Mouse (Mus musculus) kidney, postnatal 0 days (tissue): ENCODE measurements around the gene Ndrg3. TPM values are rescaled to one million over a fixed set of nuclear protein-coding genes. Genes with fewer than 3 reads are reported as not detected.

Experiments
- ATAC-seq: fragments of 200-750 bp; cut with Nextera tagmentation; replicated peaks from 2 replicates; pipeline ENCODE4 v1.8.0; 2017; ENCODE audit warnings: low read depth, moderate number of reproducible peaks, moderate TSS enrichment, moderate library complexity; ENCODE audit not compliant: low FRiP score
- DNase-seq: peaks from one replicate; pipeline ENCODE4 v3.0.0-alpha.2; 2016; ENCODE audit warnings: low spot score
- H3K27ac ChIP-seq: fragments of 300-500 bp; sonication (generic); 2 replicates; pipeline ENCODE4 v1.5.1; 2014; ENCODE audit warnings: mild to moderate bottlenecking
- H3K27me3 ChIP-seq: fragments of 300-500 bp; sonication (generic); 2 replicates; pipeline ENCODE4 v1.6.1; 2014; ENCODE audit warnings: low read length, mixed read lengths; ENCODE audit not compliant: insufficient read depth
- H3K36me3 ChIP-seq: fragments of 300-500 bp; sonication (generic); 2 replicates; pipeline ENCODE4 v1.6.1; 2014; ENCODE audit warnings: low read length, mixed read lengths; ENCODE audit not compliant: insufficient read depth
- H3K4me1 ChIP-seq: fragments of 300-500 bp; sonication (generic); replicated peaks from 2 replicates; pipeline ENCODE4 v1.6.1; 2014; ENCODE audit warnings: antibody characterized with exemption, low read length, mixed read lengths; ENCODE audit not compliant: insufficient read depth
- H3K4me2 ChIP-seq: fragments of 300-500 bp; sonication (generic); 2 replicates; pipeline ENCODE4 v1.6.1; 2014; ENCODE audit warnings: mild to moderate bottlenecking, low read length, moderate library complexity, mixed read lengths
- H3K4me3 ChIP-seq: fragments of 300-500 bp; sonication (generic); replicated peaks from 2 replicates; pipeline ENCODE4 v1.5.1; 2014; ENCODE audit warnings: low read depth, low read length
- H3K9ac ChIP-seq: fragments of 300-500 bp; sonication (generic); 2 replicates; pipeline ENCODE4 v1.6.1; 2014; ENCODE audit warnings: low read depth, low read length
- H3K9me3 ChIP-seq: fragments of 300-500 bp; sonication (generic); replicated peaks from 2 replicates; pipeline ENCODE4 v1.6.1; 2016; ENCODE audit warnings: low read length, inconsistent platforms, mixed read lengths
- CTCF ChIP-seq: IDR thresholded peaks from 2 replicates; pipeline ENCODE4 v1.5.1; 2016; ENCODE audit warnings: antibody characterized with exemption, low read depth, mild to moderate bottlenecking, moderate library complexity
- WGBS: fragments of 180-500 bp; shearing (Covaris S2); extraction: QIAGEN DNeasy Blood & Tissue Kit; methylation state at CpG from one replicate; pipeline ENCODE4 v1.1.7; 2014; 5-methylcytosine and 5-hydroxymethylcytosine counted together
- polyA plus RNA-seq: library from polyadenylated mRNA; unstranded; fragments of >200 nt; fragmentation: Nextera tagmentation; extraction: Ambion mirVana; gene quantifications from 2 replicates; pipeline ENCODE4 v1.2.1, GENCODE M21; 2015

The Ndrg3 gene
- polyA plus RNA-seq, 1 experiment from 2014 or later = 45.8 TPM

DNA sequence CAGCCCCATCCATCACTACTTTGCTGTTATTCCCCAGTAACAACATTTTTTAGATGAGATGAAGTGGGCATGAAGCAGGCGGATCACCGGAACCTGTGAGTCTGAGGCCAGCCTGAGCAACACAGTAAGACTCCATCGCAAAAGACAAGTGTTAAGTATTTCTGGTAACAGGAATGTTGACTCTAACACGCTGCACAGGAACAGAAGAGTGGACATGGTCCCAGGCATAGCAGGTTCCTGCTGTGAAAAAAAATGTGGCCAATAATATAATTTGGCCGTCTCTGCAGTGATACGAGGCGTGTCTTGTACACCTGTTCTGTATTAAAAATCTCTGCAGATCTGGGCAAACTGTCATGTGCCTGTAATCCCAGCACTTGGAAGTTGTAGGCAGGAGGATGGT lies 43.5 kb upstream of the Ndrg3 start:
- peaks cover 37% of the 10 kb centered on the region for H3K36me3 ChIP-seq
- H3K9ac ChIP-seq = no peak overlapping the region
- TF ChIP-seq CTCF = no peak
- H3K27ac ChIP-seq = no peak overlapping the region
- DNase-seq = no peak
- H3K27me3 ChIP-seq = no peaks in the 10 kb centered on the region
- WGBS = 94% methylated on average over 7 of the region's 7 CpGs
- no peaks in the 10 kb centered on the region for H3K9me3 ChIP-seq
- H3K4me2 ChIP-seq = no peak overlapping the region
- H3K4me1 ChIP-seq = no peaks in the 10 kb centered on the region
- ATAC-seq = no peak
- no peak overlapping the region for H3K4me3 ChIP-seq

- 48% methylated on average over 9 of the region's 9 CpGs for whole genome bisulfite sequencing
- H3K9ac ChIP-seq = no peak overlapping the region
These were observed 38.9 kb upstream of the Ndrg3 start for GRCm38 (mm10) chr2:157030804-157031203.

DNA sequence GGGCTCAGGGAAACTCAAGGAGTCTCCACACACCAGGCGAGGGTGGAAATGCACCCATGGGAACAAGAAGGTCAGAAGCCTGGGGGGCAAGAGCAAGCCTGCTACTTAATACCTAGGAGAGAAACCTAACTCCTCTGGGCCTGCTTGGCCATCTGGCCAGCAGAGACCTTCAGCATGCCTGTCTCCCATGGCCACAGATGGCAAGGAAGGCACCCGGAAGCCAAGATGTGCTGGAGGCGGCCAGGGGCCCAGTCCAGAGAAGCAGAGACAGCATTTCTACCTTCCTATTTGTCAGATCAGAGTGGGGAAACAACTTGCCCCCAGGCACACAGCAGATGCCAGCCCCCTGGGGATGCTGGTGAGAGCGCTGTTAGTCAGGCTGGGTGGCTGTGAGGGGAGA lies 36.4 kb upstream of the Ndrg3 start:
- no peak overlapping the region for H3K4me2 ChIP-seq
- no peak for TF ChIP-seq CTCF
- ATAC-seq = no peak
- peaks cover 74% of the 10 kb centered on the region for H3K36me3 ChIP-seq
- H3K9ac ChIP-seq = no peak overlapping the region
- WGBS = 86% methylated on average over 4 of the region's 4 CpGs
- H3K4me1 ChIP-seq = no peaks in the 10 kb centered on the region
- H3K27me3 ChIP-seq = no peaks in the 10 kb centered on the region
- H3K27ac ChIP-seq = no peak overlapping the region
- no peak overlapping the region for H3K4me3 ChIP-seq
- no peak for DNase-seq
- no peaks in the 10 kb centered on the region for H3K9me3 ChIP-seq

More at GRCm38 (mm10) chr2:157030804-157031203, 38.9 kb upstream of the Ndrg3 start:
- H3K4me1 ChIP-seq = no peaks in the 10 kb centered on the region
- no peaks in the 10 kb centered on the region for H3K9me3 ChIP-seq
- no peak overlapping the region for H3K4me2 ChIP-seq
- TF ChIP-seq CTCF = peak; percentile 89
- peaks cover 63% of the 10 kb centered on the region for H3K36me3 ChIP-seq
- DNase-seq (peak; percentile 88), ATAC-seq (no peak; the same call in 1 of the 2 replicates)
- H3K27ac ChIP-seq = no peak overlapping the region
- no peaks in the 10 kb centered on the region for H3K27me3 ChIP-seq
- no peak overlapping the region for H3K4me3 ChIP-seq

GRCm38 (mm10) chr2:157027106-157028008 lies 35.5 kb upstream of the Ndrg3 start:
- Histone ChIP-seq H3K4me1 (no peaks in the 10 kb centered on the region), H3K36me3 (peaks cover 77% of the 10 kb centered on the region), H3K27ac (no peak overlapping the region), H3K27me3 (no peaks in the 10 kb centered on the region), H3K4me3 (no peak overlapping the region), H3K4me2 (no peak overlapping the region), H3K9me3 (no peaks in the 10 kb centered on the region), H3K9ac (no peak overlapping the region)
- 91% methylated on average over 21 of the region's 21 CpGs for WGBS
- DNase-seq (no peak), ATAC-seq (no peak)
- TF ChIP-seq CTCF = no peak

DNA sequence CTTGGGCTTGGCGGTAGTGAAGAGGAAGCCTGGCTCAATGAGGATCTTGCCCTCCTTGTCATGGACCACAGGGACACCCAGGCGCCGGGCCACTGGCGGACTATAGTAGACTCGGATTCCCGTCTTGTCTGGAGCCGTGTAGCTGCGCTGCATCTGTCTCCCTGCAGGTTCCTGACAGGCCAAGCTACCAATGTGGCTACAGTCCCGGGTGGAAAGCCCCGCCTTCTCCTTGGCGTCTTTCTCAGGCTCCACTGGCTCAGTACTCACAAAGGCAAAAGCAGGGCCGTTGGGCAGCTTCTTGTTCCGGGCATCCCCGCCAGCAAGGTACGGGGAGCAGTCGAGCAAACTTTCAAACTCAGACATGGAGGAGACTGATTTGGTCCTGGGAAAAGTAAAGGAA lies 29.3 kb upstream of the Ndrg3 start:
- Histone ChIP-seq H3K4me1 (no peaks in the 10 kb centered on the region), H3K9me3 (no peaks in the 10 kb centered on the region), H3K4me3 (no peak overlapping the region), H3K27ac (no peak overlapping the region), H3K4me2 (no peak overlapping the region), H3K36me3 (peaks cover 88% of the 10 kb centered on the region), H3K27me3 (no peaks in the 10 kb centered on the region), H3K9ac (no peak overlapping the region)
- ATAC-seq (no peak), DNase-seq (no peak)
- WGBS = 95% methylated on average over 16 of the region's 16 CpGs
- no peak for TF ChIP-seq CTCF

DNA sequence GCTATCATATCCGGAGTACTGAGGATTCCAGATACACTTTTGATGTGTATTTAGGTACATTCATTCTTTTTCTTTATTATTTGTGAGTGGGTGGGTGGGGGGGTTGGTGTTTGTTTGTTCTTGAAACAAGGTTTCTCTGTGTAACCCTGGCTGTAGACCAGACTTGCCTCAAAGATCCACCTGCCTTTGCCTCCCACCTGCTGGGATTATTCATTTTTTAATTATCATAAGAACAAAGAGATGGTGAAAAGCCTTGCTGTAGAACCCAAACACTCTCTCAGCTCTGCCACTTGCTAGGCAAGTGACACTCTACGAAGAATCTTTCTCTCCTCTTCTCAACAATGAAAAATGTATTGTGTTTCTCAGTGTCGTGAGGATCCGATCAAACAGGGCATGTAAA lies 27.4 kb upstream of the Ndrg3 start:
- H3K36me3 ChIP-seq = peaks cover 79% of the 10 kb centered on the region

More for the DNA sequence above, 27.4 kb upstream of the Ndrg3 start:
- Histone ChIP-seq H3K27me3 (no peaks in the 10 kb centered on the region), H3K4me2 (no peak overlapping the region), H3K27ac (no peak overlapping the region), H3K4me1 (no peaks in the 10 kb centered on the region), H3K4me3 (no peak overlapping the region), H3K9ac (no peak overlapping the region), H3K9me3 (no peaks in the 10 kb centered on the region)
- DNase-seq = no peak
- WGBS = 94% methylated on average over 4 of the region's 4 CpGs
- ATAC-seq = no peak
- TF ChIP-seq CTCF = no peak
